Mouse (Mus musculus) skeletal muscle tissue, adult 2 months (tissue): ENCODE data around the gene Gpbar1.
A peak's percentile ranks its signal among the peaks of the same experiment; 100 is the strongest.

Experiments used
- DNase-seq: peaks from one replicate; pipeline ENCODE4 v3.0.0-alpha.2; 2012; ENCODE audit warnings: low read depth, low spot score

Gpbar1 gene

GRCm38 (mm10) chr1:74295456-74296171 lies 17.3 kb downstream of the Gpbar1 start:
- DNase-seq, result peak; percentile 94

- DNase-seq, result no peak
Observed at GRCm38 (mm10) chr1:74296477-74296876, 18.1 kb downstream of the Gpbar1 start.

GRCm38 (mm10) chr1:74297269-74297668 lies 18.9 kb downstream of the Gpbar1 start:
- DNase-seq, result peak; percentile 32

- DNase-seq, result no peak
Observed at GRCm38 (mm10) chr1:74298157-74298750, 19.9 kb downstream of the Gpbar1 start.

- DNase-seq, result peak; percentile 81
Observed at GRCm38 (mm10) chr1:74298996-74299395, 20.6 kb downstream of the Gpbar1 start.

GRCm38 (mm10) chr1:74300347-74301110 lies 22.2 kb downstream of the Gpbar1 start:
- DNase-seq, result no peak

- DNase-seq, result no peak
Observed at GRCm38 (mm10) chr1:74302229-74302628, 23.9 kb downstream of the Gpbar1 start.

GRCm38 (mm10) chr1:74302835-74303234 lies 24.5 kb downstream of the Gpbar1 start:
- DNase-seq, result no peak

GRCm38 (mm10) chr1:74303509-74304338 lies 25.4 kb downstream of the Gpbar1 start:
- DNase-seq, result peak; percentile 53

GRCm38 (mm10) chr1:74304339-74304790 lies 26.0 kb downstream of the Gpbar1 start:
- no peak for DNase-seq

- no peak for DNase-seq
Observed at GRCm38 (mm10) chr1:74304946-74305345, 26.6 kb downstream of the Gpbar1 start.

GRCm38 (mm10) chr1:74305522-74305921 lies 27.2 kb downstream of the Gpbar1 start, which contains the start of gene Tmbim1:
TSS of gene Tmbim1 (minus strand) at chr1:74305622.
- DNase-seq, result no peak

GRCm38 (mm10) chr1:74307146-74307545 lies 28.8 kb downstream of the Gpbar1 start:
- DNase-seq, result no peak

GRCm38 (mm10) chr1:74308001-74308964 lies 29.9 kb downstream of the Gpbar1 start:
- DNase-seq, result no peak

- DNase-seq, result no peak
Observed at GRCm38 (mm10) chr1:74309767-74310166, 31.4 kb downstream of the Gpbar1 start.

- DNase-seq, result peak; percentile 78
Observed at GRCm38 (mm10) chr1:74313049-74313692, 34.8 kb downstream of the Gpbar1 start.

GRCm38 (mm10) chr1:74314796-74315195 lies 36.4 kb downstream of the Gpbar1 start:
- no peak for DNase-seq

- no peak for DNase-seq
Observed at GRCm38 (mm10) chr1:74316114-74316827, 37.9 kb downstream of the Gpbar1 start.

- DNase-seq, result no peak
Observed at GRCm38 (mm10) chr1:74318711-74319110, 40.4 kb downstream of the Gpbar1 start.
